Mouse (Mus musculus) lung, postnatal 36 days (tissue): ENCODE data around the gene Pld5.
A peak's percentile ranks its signal among the peaks of the same experiment; 100 is the strongest.

Experiments
- DNase-seq: peaks from one replicate; pipeline ENCODE4 v3.0.0; 2022; ENCODE audit warnings: mixed read lengths

Pld5 gene

GRCm38 (mm10) chr1:176167114-176167513, 108.0 kb downstream of the Pld5 start:
- DNase-seq: no peak

GRCm38 (mm10) chr1:176145306-176145705, 129.8 kb downstream of the Pld5 start:
- peak; percentile 1 for DNase-seq

- no peak for DNase-seq
Observed at GRCm38 (mm10) chr1:176134379-176134778, 140.7 kb downstream of the Pld5 start.

GRCm38 (mm10) chr1:176125771-176126170, 149.3 kb downstream of the Pld5 start:
- DNase-seq: no peak

GRCm38 (mm10) chr1:176124441-176124840, 150.7 kb downstream of the Pld5 start:
- DNase-seq: no peak

- no peak for DNase-seq
Observed at GRCm38 (mm10) chr1:176123781-176124180, 151.3 kb downstream of the Pld5 start.

- no peak for DNase-seq
Observed at GRCm38 (mm10) chr1:176115604-176116003, 159.5 kb downstream of the Pld5 start.

- no peak for DNase-seq
Observed at GRCm38 (mm10) chr1:176098685-176099320, 176.3 kb downstream of the Pld5 start.

GRCm38 (mm10) chr1:176092119-176092518, 183.0 kb downstream of the Pld5 start:
- DNase-seq: no peak

GRCm38 (mm10) chr1:176089382-176089781, 185.7 kb downstream of the Pld5 start:
- DNase-seq: no peak

- DNase-seq: no peak
Observed at GRCm38 (mm10) chr1:176085952-176086648, 189.0 kb downstream of the Pld5 start.

GRCm38 (mm10) chr1:176082306-176082705, 192.8 kb downstream of the Pld5 start:
- DNase-seq: no peak

GRCm38 (mm10) chr1:176080969-176081368, 194.1 kb downstream of the Pld5 start:
- DNase-seq: no peak

GRCm38 (mm10) chr1:176078410-176078809, 196.7 kb downstream of the Pld5 start:
- DNase-seq: no peak

GRCm38 (mm10) chr1:176076799-176077198, 198.3 kb downstream of the Pld5 start:
- no peak for DNase-seq

GRCm38 (mm10) chr1:176075810-176076209, 199.3 kb downstream of the Pld5 start:
- no peak for DNase-seq

GRCm38 (mm10) chr1:176075409-176075808, 199.7 kb downstream of the Pld5 start:
- DNase-seq: peak; percentile 68

GRCm38 (mm10) chr1:176074526-176074925, 200.6 kb downstream of the Pld5 start:
- DNase-seq: no peak

GRCm38 (mm10) chr1:176065281-176065680, 209.8 kb downstream of the Pld5 start:
- DNase-seq: no peak

GRCm38 (mm10) chr1:176064471-176064870, 210.6 kb downstream of the Pld5 start:
- DNase-seq: no peak

- no peak for DNase-seq
Observed at GRCm38 (mm10) chr1:176053653-176054052, 221.5 kb downstream of the Pld5 start.

- DNase-seq: no peak
Observed at GRCm38 (mm10) chr1:176046995-176047394, 228.1 kb downstream of the Pld5 start.

- no peak for DNase-seq
Observed at GRCm38 (mm10) chr1:176046375-176046774, 228.7 kb downstream of the Pld5 start.

GRCm38 (mm10) chr1:176043056-176043455, 232.1 kb downstream of the Pld5 start:
- DNase-seq: no peak

- DNase-seq: no peak
Observed at GRCm38 (mm10) chr1:176039923-176040322, 235.2 kb downstream of the Pld5 start.
